Mouse (Mus musculus) MEL (cell line): ENCODE results near the gene Gm11273. TPM values are rescaled to one million over a fixed set of nuclear protein-coding genes. Genes with fewer than 3 reads are reported as not detected.

ENCODE experiments used
- DNase-seq: peaks from one replicate; pipeline ENCODE4 v3.0.0; 2011; ENCODE audit warnings: low read depth, low spot score
- H3K27ac ChIP-seq: 2 replicates; pipeline ENCODE4 v1.5.1; 2012; ENCODE audit warnings: low read depth, mild to moderate bottlenecking, control low read depth, low read length, moderate library complexity; ENCODE audit not compliant: control insufficient read depth
- H3K27me3 ChIP-seq, 2 experiments: fragments of 150-350 bp in 1 of 2; sonication (generic) in 1 of 2; 2 replicates each; pipeline ENCODE4 v1.6.1; 2012; ENCODE audit warnings: low read length in 2 of 2, mild to moderate bottlenecking in 2 of 2, improper control_type of control experiment in 1 of 2, moderate library complexity in 1 of 2; ENCODE audit not compliant: insufficient read depth in 2 of 2, control insufficient read depth in 1 of 2
- H3K36me3 ChIP-seq, 2 experiments: 2 replicates each; pipeline ENCODE4 v1.6.1; 2012 to 2014; ENCODE audit warnings: low read length in 2 of 2, improper control_type of control experiment in 1 of 2, inconsistent platforms in 1 of 2, mild to moderate bottlenecking in 1 of 2; ENCODE audit not compliant: insufficient read depth in 2 of 2, control insufficient read depth in 1 of 2
- H3K4me1 ChIP-seq, 2 experiments: fragments of 150-350 bp in 1 of 2; sonication (generic) in 1 of 2; 2 replicates each; pipeline ENCODE4 v1.6.1; 2012; ENCODE audit warnings: low read length in 2 of 2, improper control_type of control experiment in 1 of 2, mild to moderate bottlenecking in 1 of 2; ENCODE audit not compliant: insufficient read depth in 2 of 2, control insufficient read depth in 1 of 2
- H3K4me3 ChIP-seq, 2 experiments: fragments of 150-350 bp in 1 of 2; sonication (generic) in 1 of 2; 2 replicates each; pipeline ENCODE4 v1.5.1; 2012; ENCODE audit warnings: low read depth in 2 of 2, low read length in 2 of 2, mild to moderate bottlenecking in 2 of 2, moderate library complexity in 2 of 2, control low read depth in 1 of 2, improper control_type of control experiment in 1 of 2; ENCODE audit not compliant: control insufficient read depth in 1 of 2, insufficient read depth in 1 of 2
- H3K79me2 ChIP-seq: 2 replicates; pipeline ENCODE4 v1.6.1; 2012; ENCODE audit warnings: mild to moderate bottlenecking, low read length, moderate library complexity; ENCODE audit not compliant: control insufficient read depth, poor library complexity, insufficient read depth
- H3K9ac ChIP-seq: 2 replicates; pipeline ENCODE4 v1.6.1; 2012; ENCODE audit warnings: low read depth, mild to moderate bottlenecking, control low read depth, low read length, moderate library complexity; ENCODE audit not compliant: control insufficient read depth, poor library complexity, severe bottlenecking
- H3K9me3 ChIP-seq: fragments of 150-350 bp; sonication (generic); replicated peaks from 2 replicates; pipeline ENCODE4 v1.6.1; 2012; ENCODE audit warnings: mild to moderate bottlenecking, low read length, improper control_type of control experiment, moderate library complexity; ENCODE audit not compliant: insufficient read depth
- CHD1 ChIP-seq: IDR thresholded peaks from 2 replicates; pipeline ENCODE4 v1.6.1; 2012; ENCODE audit warnings: low read depth, mild to moderate bottlenecking, inconsistent platforms, low read length, improper control_type of control experiment
- CHD2 ChIP-seq: IDR thresholded peaks from 2 replicates; pipeline ENCODE4 v1.6.1; 2011; ENCODE audit warnings: low read length, improper control_type of control experiment
- CTCF ChIP-seq, 3 experiments: IDR thresholded peaks in 2 of 3; conservative IDR thresholded peaks in 1 of 3; 2 replicates each; pipeline ENCODE4 v1.5.1; 2011 to 2012; ENCODE audit warnings: low read length in 3 of 3, low read depth in 2 of 3, mild to moderate bottlenecking in 2 of 3, improper control_type of control experiment in 1 of 3, inconsistent platforms in 1 of 3, mixed read lengths in 1 of 3, moderate library complexity in 1 of 3; ENCODE audit not compliant: control insufficient read depth in 1 of 3, insufficient read depth in 1 of 3, poor library complexity in 1 of 3, severe bottlenecking in 1 of 3
- GATA1 ChIP-seq: IDR thresholded peaks from 2 replicates; pipeline ENCODE4 v1.6.1; 2011; ENCODE audit warnings: low read depth, low read length, improper control_type of control experiment
- HCFC1 ChIP-seq: IDR thresholded peaks from 2 replicates; pipeline ENCODE4 v1.6.1; 2012; ENCODE audit warnings: low read depth, mild to moderate bottlenecking, inconsistent platforms, low read length, improper control_type of control experiment, moderate library complexity
- MAFK ChIP-seq: IDR thresholded peaks from 2 replicates; pipeline ENCODE4 v1.6.1; 2011; ENCODE audit warnings: low read depth, mild to moderate bottlenecking, low read length, improper control_type of control experiment, borderline replicate concordance
- MAX ChIP-seq: IDR thresholded peaks from 2 replicates; pipeline ENCODE4 v1.6.1; 2011; ENCODE audit warnings: low read length, improper control_type of control experiment
- MYC ChIP-seq: IDR thresholded peaks from 2 replicates; pipeline ENCODE4 v1.6.1; 2011; ENCODE audit warnings: low read depth, mild to moderate bottlenecking, low read length, improper control_type of control experiment, moderate library complexity
- NRF1 ChIP-seq: IDR thresholded peaks from 2 replicates; pipeline ENCODE4 v1.6.1; 2014; ENCODE audit warnings: low read depth, mild to moderate bottlenecking, inconsistent platforms, low read length, improper control_type of control experiment, moderate library complexity; ENCODE audit not compliant: poor library complexity, insufficient read depth, severe bottlenecking
- RAD21 ChIP-seq: IDR thresholded peaks from 2 replicates; pipeline ENCODE4 v1.6.1; 2011; ENCODE audit warnings: mild to moderate bottlenecking, low read depth, low read length, improper control_type of control experiment
- SMC3 ChIP-seq: IDR thresholded peaks from 2 replicates; pipeline ENCODE4 v1.6.1; 2011; ENCODE audit warnings: low read depth, low read length, improper control_type of control experiment
- TAL1 ChIP-seq: IDR thresholded peaks from 2 replicates; pipeline ENCODE4 v1.6.1; 2012; ENCODE audit warnings: mild to moderate bottlenecking, inconsistent platforms, low read length, moderate library complexity, mixed read lengths
- TCF12 ChIP-seq: IDR thresholded peaks from 2 replicates; pipeline ENCODE4 v1.6.1; 2014; ENCODE audit warnings: low read depth, mild to moderate bottlenecking, inconsistent platforms, low read length, improper control_type of control experiment, moderate library complexity
- polyA plus RNA-seq, 2 experiments: library from polyadenylated mRNA; stranded (reverse) in 1 of 2; unstranded in 1 of 2; fragments of >175 nt in 1 of 2; fragments of >200 nt in 1 of 2; gene quantifications; 2 replicates each; pipeline versions ENCODE4 v1.2.1 to v1.2.4; 2012; ENCODE audit warnings: low replicate concordance in 2 of 2, low read depth in 1 of 2; ENCODE audit not compliant: insufficient read length in 2 of 2, insufficient read depth in 1 of 2, missing spikeins in 1 of 2
- total RNA-seq: library from RNA; depleted of rRNA; stranded (reverse); fragments of 300-350 nt; gene quantifications from 2 replicates; pipeline ENCODE4 v1.2.3, GENCODE M21; 2012; rRNA removed

Gm11273 gene
- total and polyA plus RNA-seq, 3 experiments = 32.5 to 306 TPM; not detected in 1

GRCm38 (mm10) chr13:21453449-21453848 lies 47.8 kb downstream of the Gm11273 start, which contains the start of gene Zscan26 (continued):
- TF ChIP-seq TCF12 (no peak), MAX (peak; percentile 48; the same call in 1 of the 2 replicates), CTCF (IDR thresholded peaks at IDR 0.05 in 2 of 3, conservative IDR thresholded peaks at IDR 0.05 in 1 of 3; ENCODE audit: control insufficient read depth in 1 of 3, insufficient read depth in 1 of 3, low read depth in 2 of 3, low read length in 3 of 3, poor library complexity in 1 of 3, severe bottlenecking in 1 of 3) (no peak), MAFK (no peak), RAD21 (no peak), CHD2 (no peak), NRF1 (peak; percentile 52; the same call in 1 of the 2 replicates), CHD1 (no peak), GATA1 (no peak), HCFC1 (peak; percentile 87), MYC (no peak; the same call in 1 of the 2 replicates)

GRCm38 (mm10) chr13:21453042-21453441 lies 48.2 kb downstream of the Gm11273 start:
- H3K36me3 ChIP-seq = peaks cover 0 to 8% of the 10 kb centered on the region in 2 experiments; a peak in 2 of 4 replicates
- no peaks in the 10 kb centered on the region for H3K9me3 ChIP-seq
- peaks cover 2 to 3% of the 10 kb centered on the region in 2 experiments; a peak in 3 of 4 replicates for H3K27me3 ChIP-seq
- H3K4me1 ChIP-seq = peaks cover 3 to 6% of the 10 kb centered on the region in 2 experiments; a peak in 2 of 4 replicates
- H3K27ac ChIP-seq = no peak overlapping the region
- H3K79me2 ChIP-seq = peaks cover 2% of the 10 kb centered on the region
- peak overlapping the region; percentile 65 to 87 for H3K4me3 ChIP-seq
- H3K9ac ChIP-seq = peak overlapping the region; percentile 73
- TF ChIP-seq MAX = no peak
- no peak for TF ChIP-seq CHD2
- TF ChIP-seq TAL1 = no peak
- TF ChIP-seq SMC3 = no peak
- DNase-seq = no peak

Other genes starting within 250 kb of the Gm11273 start
- not detected in 2 replicates for gene Gpx5, start 208.7 kb downstream of the Gm11273 start, total RNA-seq
- not detected for gene Gpx5, start 208.7 kb downstream of the Gm11273 start, polyA plus RNA-seq
- gene Gpx6, start 189.3 kb downstream of the Gm11273 start, total RNA-seq = not detected in 2 replicates
- not detected for gene Gpx6, start 189.3 kb downstream of the Gm11273 start, polyA plus RNA-seq
- not detected in 2 replicates for gene Olfr1367, start 154.5 kb downstream of the Gm11273 start, total RNA-seq
- not detected for gene Olfr1367, start 154.5 kb downstream of the Gm11273 start, polyA plus RNA-seq
- gene Zscan12, start 138.6 kb downstream of the Gm11273 start, total RNA-seq = 9.7 and 11.1 TPM in 2 replicates
- gene Zscan12, start 138.6 kb downstream of the Gm11273 start, polyA plus RNA-seq = 1 to 10 TPM in 1 of 2 experiments, not detected in 1; 6.8 TPM
- gene Zkscan3, start 98.7 kb downstream of the Gm11273 start, total RNA-seq = 16.9 and 17.8 TPM in 2 replicates
- gene Zkscan3, start 98.7 kb downstream of the Gm11273 start, polyA plus RNA-seq = 10 to 100 TPM in 1 of 2 experiments, not detected in 1; 17.1 TPM
- gene Pgbd1, start 60.4 kb downstream of the Gm11273 start, total RNA-seq = 0.26 and 0.35 TPM in 2 replicates
- under 1 TPM in 1 of 2 experiments, not detected in 1; 0.25 TPM for gene Pgbd1, start 60.4 kb downstream of the Gm11273 start, polyA plus RNA-seq
- gene Zscan26, start 47.7 kb downstream of the Gm11273 start, total RNA-seq = 7.4 and 7.7 TPM in 2 replicates
- gene Zscan26, start 47.7 kb downstream of the Gm11273 start, polyA plus RNA-seq = 1 to 10 TPM in 1 of 2 experiments, not detected in 1; 8.0 TPM
- gene Nkapl, start 32.9 kb downstream of the Gm11273 start, total RNA-seq = 0.12 TPM in 1 of 2 replicates, not detected in the other
- gene Nkapl, start 32.9 kb downstream of the Gm11273 start, polyA plus RNA-seq = under 1 TPM in 1 of 2 experiments, not detected in 1; 0.17 TPM
- gene Zkscan4, start 22.5 kb downstream of the Gm11273 start, total RNA-seq = not detected in 2 replicates
- gene Zkscan4, start 22.5 kb downstream of the Gm11273 start, polyA plus RNA-seq = not detected
- gene Gm10065, start 22.0 kb downstream of the Gm11273 start, total RNA-seq = not detected in 2 replicates
- not detected for gene Gm10065, start 22.0 kb downstream of the Gm11273 start, polyA plus RNA-seq
- gene AK157302, start 6.2 kb downstream of the Gm11273 start, total RNA-seq = 0.50 TPM in 1 of 2 replicates, not detected in the other
- gene AK157302, start 6.2 kb downstream of the Gm11273 start, polyA plus RNA-seq = under 1 TPM in 1 of 2 experiments, not detected in 1; 0.10 TPM
- 3.2 and 3.9 TPM in 2 replicates for gene Zkscan8, start 29.7 kb upstream of the Gm11273 start, total RNA-seq
- 1 to 10 TPM in 1 of 2 experiments, not detected in 1; 3.4 TPM for gene Zkscan8, start 29.7 kb upstream of the Gm11273 start, polyA plus RNA-seq
- not detected in 2 replicates for gene Olfr1366, start 41.4 kb upstream of the Gm11273 start, total RNA-seq
- gene Olfr1366, start 41.4 kb upstream of the Gm11273 start, polyA plus RNA-seq = under 1 TPM in 1 of 2 experiments, not detected in 1; 0.04 TPM
- not detected in 2 replicates for gene Olfr1535, start 58.5 kb upstream of the Gm11273 start, total RNA-seq
- gene Olfr1535, start 58.5 kb upstream of the Gm11273 start, polyA plus RNA-seq = not detected
- gene Olfr1364, start 80.3 kb upstream of the Gm11273 start, total RNA-seq = not detected in 2 replicates
- not detected for gene Olfr1364, start 80.3 kb upstream of the Gm11273 start, polyA plus RNA-seq
- not detected in 2 replicates for gene Olfr1362, start 112.6 kb upstream of the Gm11273 start, total RNA-seq
- gene Olfr1362, start 112.6 kb upstream of the Gm11273 start, polyA plus RNA-seq = not detected
- gene Olfr11, start 141.1 kb upstream of the Gm11273 start, total RNA-seq = 0.10 and 0.12 TPM in 2 replicates
- under 1 TPM in 1 of 2 experiments, not detected in 1; 0.19 TPM for gene Olfr11, start 141.1 kb upstream of the Gm11273 start, polyA plus RNA-seq
- gene Olfr1361, start 162.0 kb upstream of the Gm11273 start, total RNA-seq = not detected in 2 replicates
- not detected for gene Olfr1361, start 162.0 kb upstream of the Gm11273 start, polyA plus RNA-seq
- not detected in 2 replicates for gene Olfr1360, start 176.0 kb upstream of the Gm11273 start, total RNA-seq
- gene Olfr1360, start 176.0 kb upstream of the Gm11273 start, polyA plus RNA-seq = not detected
- not detected in 2 replicates for gene Olfr1359, start 196.7 kb upstream of the Gm11273 start, total RNA-seq
- not detected for gene Olfr1359, start 196.7 kb upstream of the Gm11273 start, polyA plus RNA-seq
- 2,215 and 3,073 TPM in 2 replicates for gene Hist1h2bl, start 214.7 kb upstream of the Gm11273 start, total RNA-seq
- 1 to 10 TPM in 1 of 2 experiments, not detected in 1; 6.7 TPM for gene Hist1h2bl, start 214.7 kb upstream of the Gm11273 start, polyA plus RNA-seq
- gene Hist1h2ai, start 215.0 kb upstream of the Gm11273 start, total RNA-seq = 1,435 and 1,802 TPM in 2 replicates
- 1 to 10 TPM in 1 of 2 experiments, not detected in 1; 8.2 TPM for gene Hist1h2ai, start 215.0 kb upstream of the Gm11273 start, polyA plus RNA-seq
- 3,336 and 3,710 TPM in 2 replicates for gene Hist1h3h, start 216.2 kb upstream of the Gm11273 start, total RNA-seq
- gene Hist1h3h, start 216.2 kb upstream of the Gm11273 start, polyA plus RNA-seq = 10 to 100 TPM in 1 of 2 experiments, not detected in 1; 18.4 TPM
- gene Hist1h2bm, start 220.6 kb upstream of the Gm11273 start, total RNA-seq = 1,196 and 2,041 TPM in 2 replicates
- gene Hist1h2bm, start 220.6 kb upstream of the Gm11273 start, polyA plus RNA-seq = 1 to 10 TPM in 1 of 2 experiments, not detected in 1; 1.7 TPM
- 947 and 1,094 TPM in 2 replicates for gene Hist1h4j, start 233.6 kb upstream of the Gm11273 start, total RNA-seq
- 1 to 10 TPM in 1 of 2 experiments, not detected in 1; 2.7 TPM for gene Hist1h4j, start 233.6 kb upstream of the Gm11273 start, polyA plus RNA-seq
- gene Hist1h4k, start 249.1 kb upstream of the Gm11273 start, total RNA-seq = 3,283 and 3,531 TPM in 2 replicates
- gene Hist1h4k, start 249.1 kb upstream of the Gm11273 start, polyA plus RNA-seq = 10 to 100 TPM in 1 of 2 experiments, not detected in 1; 19.1 TPM